Mouse (Mus musculus): Measurements from ENCODE around the gene Plac9a. TPM values are rescaled to one million over a fixed set of nuclear protein-coding genes. Genes with fewer than 3 reads are reported as not detected.
"Not testable (repeated sequence)": the region's sequence is repeated elsewhere in the genome, so short reads cannot be mapped to it uniquely, and the experiment has no call there.

Gene Plac9a
- polyA plus RNA-seq, 1 experiment from 2014 or later: not detected

DNA sequence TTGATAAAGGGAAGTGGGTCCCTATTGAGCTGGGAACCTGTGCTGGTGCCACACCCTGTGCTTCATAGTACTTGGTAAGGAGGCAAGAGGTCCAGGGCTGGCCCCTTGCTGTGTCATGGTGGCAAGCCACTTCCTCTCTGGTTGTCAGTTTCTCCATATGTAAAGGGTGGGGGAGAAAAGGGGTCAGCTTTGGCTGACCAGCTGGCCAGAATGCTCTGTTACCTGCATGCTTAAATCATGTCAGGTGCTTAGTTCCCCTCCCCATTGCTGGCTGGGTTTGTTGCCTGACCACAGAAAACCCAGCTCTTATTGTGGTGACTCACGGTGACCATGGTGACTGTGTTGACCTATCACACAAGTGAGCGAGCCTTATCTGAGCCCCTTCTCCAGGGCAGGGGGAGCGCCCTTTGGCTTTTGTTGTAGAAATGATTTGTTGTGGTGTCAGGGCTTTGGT lies 45.7 kb downstream of the Plac9a start:
- 75% methylated on average over 3 of the region's 3 CpGs for WGBS
- no peaks in the 10 kb centered on the region for H3K9me3 ChIP-seq (replicated peaks)
- no peak overlapping the region for H3K27ac ChIP-seq
- no peak overlapping the region for H3K4me3 ChIP-seq
- no peaks in the 10 kb centered on the region for H3K27me3 ChIP-seq
- ATAC-seq: no peak
- no peaks in the 10 kb centered on the region for H3K4me1 ChIP-seq
- H3K4me2 ChIP-seq: no peak overlapping the region
- no peaks in the 10 kb centered on the region for H3K36me3 ChIP-seq (ENCODE audit: poor library complexity, severe bottlenecking)
- no peak overlapping the region for H3K9ac ChIP-seq

- WGBS: 74% methylated on average over 8 of the region's 8 CpGs
- H3K27ac ChIP-seq: no peak overlapping the region
- no peaks in the 10 kb centered on the region for H3K9me3 ChIP-seq (replicated peaks)
- no peaks in the 10 kb centered on the region for H3K27me3 ChIP-seq
- H3K4me2 ChIP-seq: no peak overlapping the region
- H3K9ac ChIP-seq: no peak overlapping the region
- H3K4me3 ChIP-seq: no peak overlapping the region
- no peaks in the 10 kb centered on the region for H3K36me3 ChIP-seq (ENCODE audit: poor library complexity, severe bottlenecking)
- no peaks in the 10 kb centered on the region for H3K4me1 ChIP-seq
- ATAC-seq: no peak
These were observed 47.5 kb downstream of the Plac9a start for GRCm38 (mm10) chr14:25855241-25855885.

DNA sequence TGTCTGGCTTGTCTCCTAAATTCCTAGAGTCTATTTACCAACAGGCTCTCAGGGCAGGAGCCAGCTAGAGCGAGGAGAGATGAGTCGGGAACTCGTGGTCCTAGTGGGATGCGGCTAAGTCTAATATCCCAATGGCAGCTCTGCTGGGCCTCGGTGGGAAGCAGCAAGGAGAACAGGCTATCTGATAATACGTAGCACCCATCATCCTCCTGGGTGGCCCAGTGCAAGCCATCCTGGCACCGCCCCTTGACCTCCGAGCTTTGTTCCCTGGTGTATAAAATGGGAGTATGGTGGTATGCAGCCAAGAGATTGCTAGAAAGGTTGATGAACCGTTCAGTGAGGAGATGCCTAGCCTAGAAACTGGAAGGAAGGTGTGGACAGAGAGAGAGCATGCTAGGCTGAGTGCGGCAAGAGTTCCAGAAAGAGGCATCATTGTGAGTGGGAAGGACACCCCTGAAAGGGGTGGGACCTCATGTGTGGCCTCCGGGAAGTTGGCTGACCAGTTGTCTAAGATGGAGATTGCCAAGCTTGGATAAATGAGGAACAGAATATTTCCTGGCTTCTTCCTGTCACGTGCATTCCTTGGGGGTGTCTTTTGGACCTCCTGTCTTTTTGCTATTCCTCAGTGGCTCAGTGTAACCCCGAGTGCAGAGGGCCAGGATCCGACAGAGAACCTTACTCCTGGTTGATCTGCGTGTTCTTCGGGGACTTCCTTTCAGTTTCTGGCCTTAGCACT lies 49.0 kb downstream of the Plac9a start:
- 92% methylated on average over 16 of the region's 16 CpGs for WGBS
- H3K9me3 ChIP-seq (replicated peaks): no peaks in the 10 kb centered on the region
- no peak for ATAC-seq
- no peak overlapping the region for H3K4me3 ChIP-seq
- no peak overlapping the region for H3K9ac ChIP-seq
- no peaks in the 10 kb centered on the region for H3K4me1 ChIP-seq
- H3K4me2 ChIP-seq: no peak overlapping the region
- H3K27me3 ChIP-seq: no peaks in the 10 kb centered on the region
- H3K27ac ChIP-seq: no peak overlapping the region
- H3K36me3 ChIP-seq (ENCODE audit: poor library complexity, severe bottlenecking): no peaks in the 10 kb centered on the region

- Histone ChIP-seq H3K27ac (no peak overlapping the region), H3K27me3 (no peaks in the 10 kb centered on the region), H3K9ac (no peak overlapping the region), H3K36me3 (ENCODE audit: poor library complexity, severe bottlenecking) (no peaks in the 10 kb centered on the region), H3K4me1 (no peaks in the 10 kb centered on the region), H3K4me3 (no peak overlapping the region), H3K9me3 (replicated peaks) (no peaks in the 10 kb centered on the region), H3K4me2 (no peak overlapping the region)
- 81% methylated on average over 6 of the region's 6 CpGs for WGBS
- ATAC-seq: no peak
These were observed 49.6 kb downstream of the Plac9a start for GRCm38 (mm10) chr14:25853295-25853694.

DNA sequence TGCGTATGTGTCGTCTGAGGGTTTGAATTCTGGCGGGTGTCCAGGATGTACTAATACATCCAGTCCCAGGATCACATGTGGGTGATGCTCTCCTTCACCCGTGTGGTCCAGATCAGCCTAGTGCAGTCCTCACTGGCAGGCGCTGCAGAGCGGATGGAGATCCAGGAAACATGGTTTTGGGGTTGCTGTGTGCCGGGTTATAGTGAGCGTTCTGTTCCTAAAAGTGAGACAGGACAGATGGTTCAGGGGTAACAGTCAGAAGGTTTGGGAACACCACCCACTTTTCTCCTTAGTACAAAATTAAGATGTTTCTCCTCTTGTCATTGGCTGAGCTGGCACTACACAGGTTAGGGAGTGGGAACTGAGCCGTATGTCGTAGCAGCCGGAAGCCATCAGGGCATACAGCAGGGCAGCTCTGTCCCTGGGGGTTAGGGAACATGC lies 50.8 kb downstream of the Plac9a start:
- H3K4me3 ChIP-seq: no peak overlapping the region
- no peak overlapping the region for H3K27ac ChIP-seq
- ATAC-seq: no peak
- no peak overlapping the region for H3K9ac ChIP-seq
- no peaks in the 10 kb centered on the region for H3K27me3 ChIP-seq
- H3K36me3 ChIP-seq (ENCODE audit: poor library complexity, severe bottlenecking): no peaks in the 10 kb centered on the region
- no peak overlapping the region for H3K4me2 ChIP-seq
- H3K9me3 ChIP-seq (replicated peaks): no peaks in the 10 kb centered on the region
- H3K4me1 ChIP-seq: no peaks in the 10 kb centered on the region
- 87% methylated on average over 11 of the region's 11 CpGs for WGBS

- 80% methylated on average over 6 of the region's 6 CpGs for WGBS
- no peaks in the 10 kb centered on the region for H3K9me3 ChIP-seq (replicated peaks)
- no peak overlapping the region for H3K4me3 ChIP-seq
- no peak overlapping the region for H3K4me2 ChIP-seq
- no peak for ATAC-seq
- no peak overlapping the region for H3K27ac ChIP-seq
- no peaks in the 10 kb centered on the region for H3K36me3 ChIP-seq (ENCODE audit: poor library complexity, severe bottlenecking)
- H3K4me1 ChIP-seq: no peaks in the 10 kb centered on the region
- no peak overlapping the region for H3K9ac ChIP-seq
- H3K27me3 ChIP-seq: 0 out of 2 replicates have a peak, but pooled peaks cover under 1% of the 10 kb centered on the region
These were observed 51.7 kb downstream of the Plac9a start for GRCm38 (mm10) chr14:25851189-25851588.

DNA sequence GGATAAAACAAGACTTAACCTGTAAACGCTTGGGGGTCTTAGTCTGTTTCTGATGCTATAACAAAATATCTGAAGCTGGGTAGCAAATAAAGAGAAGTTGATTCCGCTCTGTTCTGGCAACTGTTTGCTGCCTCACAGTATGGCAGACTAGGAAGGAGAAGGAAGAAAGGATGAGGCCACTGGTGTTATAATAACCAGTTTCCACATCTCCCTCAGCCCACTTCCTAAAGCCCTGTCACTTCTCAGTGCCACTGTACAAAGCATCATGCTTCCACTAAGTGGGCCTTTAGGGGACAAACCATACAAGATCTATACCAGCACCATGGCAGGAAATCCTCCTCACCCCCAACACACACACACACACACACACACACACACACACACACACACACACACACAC lies 52.5 kb downstream of the Plac9a start:
- WGBS: 92% methylated on average over 2 of the region's 2 CpGs
- no peak overlapping the region for H3K27ac ChIP-seq
- H3K36me3 ChIP-seq (ENCODE audit: poor library complexity, severe bottlenecking): no peaks in the 10 kb centered on the region

DNA sequence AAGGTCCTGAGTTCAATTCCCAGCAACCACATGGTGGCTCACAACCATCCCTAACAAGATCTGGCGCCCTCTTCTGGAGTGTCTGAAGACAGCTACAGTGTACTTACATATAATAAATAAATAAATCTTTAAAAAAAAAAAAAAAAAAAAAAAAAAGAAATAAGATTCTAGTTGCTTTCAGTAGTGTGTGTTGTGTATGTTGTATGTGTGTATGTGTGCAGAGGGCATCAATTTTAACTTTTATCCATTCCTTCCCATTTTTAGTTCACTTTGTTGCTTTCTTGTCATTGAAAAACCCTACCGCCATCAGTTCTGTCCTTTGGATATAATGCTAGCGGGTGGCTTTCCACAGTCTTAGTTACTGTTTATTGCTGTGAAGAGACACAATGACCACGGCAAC lies 54.2 kb downstream of the Plac9a start:
- peaks cover 17% of the 10 kb centered on the region for H3K27me3 ChIP-seq
- not testable (repeated sequence) for H3K4me3 ChIP-seq; H3K27ac ChIP-seq; H3K4me1 ChIP-seq; H3K4me2 ChIP-seq; ATAC-seq; H3K9me3 ChIP-seq (replicated peaks); H3K9ac ChIP-seq; H3K36me3 ChIP-seq (ENCODE audit: poor library complexity, severe bottlenecking)
- 88% methylated on average over 3 of the region's 4 CpGs for WGBS

More for the DNA sequence above, 52.5 kb downstream of the Plac9a start:
- H3K4me2 ChIP-seq: no peak overlapping the region
- ATAC-seq: no peak
- no peak overlapping the region for H3K4me3 ChIP-seq
- H3K9ac ChIP-seq: no peak overlapping the region
- peaks cover 7% of the 10 kb centered on the region; the same call in 1 of the 2 replicates for H3K27me3 ChIP-seq
- no peaks in the 10 kb centered on the region for H3K4me1 ChIP-seq
- no peaks in the 10 kb centered on the region for H3K9me3 ChIP-seq (replicated peaks)

DNA sequence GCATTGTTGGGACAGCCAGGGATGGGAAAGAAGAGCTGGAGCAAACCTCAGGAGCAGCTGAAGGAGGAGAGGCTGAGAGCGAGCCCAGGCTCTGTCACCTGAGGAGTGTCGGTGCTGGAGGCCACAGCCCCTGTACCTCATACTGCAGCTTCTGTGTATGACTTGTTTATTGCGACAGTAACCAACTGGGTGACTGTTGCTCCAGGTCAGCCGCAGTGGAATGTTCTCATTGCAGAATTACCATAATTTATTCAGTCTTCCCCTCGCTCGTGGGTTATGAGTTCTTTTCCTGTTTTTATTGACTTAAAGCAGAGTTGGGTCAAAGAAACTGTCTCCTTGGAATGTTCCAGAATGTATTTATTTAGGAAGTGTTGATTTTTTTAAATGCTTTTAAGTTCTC lies 54.7 kb downstream of the Plac9a start:
- Histone ChIP-seq H3K4me1 (no peaks in the 10 kb centered on the region), H3K27ac (no peak overlapping the region)
- 88% methylated on average over 6 of the region's 6 CpGs for WGBS

DNA sequence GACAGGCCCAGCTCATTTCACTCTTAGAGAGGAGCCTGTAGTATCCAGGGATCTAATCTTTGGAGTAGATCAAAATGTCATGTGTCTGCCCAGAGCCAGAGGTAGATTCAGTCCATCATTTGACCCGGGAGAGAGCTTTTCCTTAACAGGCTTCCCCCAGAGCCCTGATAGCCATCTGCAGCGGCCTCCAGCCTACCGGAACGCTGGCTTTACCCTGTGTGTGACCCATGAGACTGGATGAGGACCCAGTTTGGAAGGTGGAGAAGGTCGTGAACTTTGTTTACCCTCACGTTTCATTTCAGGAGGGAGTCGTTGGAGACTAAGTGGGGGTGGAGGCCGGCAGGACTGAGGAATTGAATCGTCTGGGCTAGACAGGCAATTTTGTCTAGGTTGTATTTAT lies 55.2 kb downstream of the Plac9a start:
- no peaks in the 10 kb centered on the region for H3K9me3 ChIP-seq (replicated peaks)
- no peak overlapping the region for H3K27ac ChIP-seq
- H3K9ac ChIP-seq: no peak overlapping the region
- H3K4me3 ChIP-seq: no peak overlapping the region
- peaks cover 28% of the 10 kb centered on the region for H3K27me3 ChIP-seq
- no peak overlapping the region for H3K4me2 ChIP-seq
- no peaks in the 10 kb centered on the region for H3K36me3 ChIP-seq (ENCODE audit: poor library complexity, severe bottlenecking)
- 67% methylated on average over 9 of the region's 9 CpGs for WGBS
- ATAC-seq: no peak
- H3K4me1 ChIP-seq: peaks cover 4% of the 10 kb centered on the region; the same call in 1 of the 2 replicates

More for the DNA sequence above, 54.7 kb downstream of the Plac9a start:
- Histone ChIP-seq H3K27me3 (peaks cover 22% of the 10 kb centered on the region), H3K36me3 (ENCODE audit: poor library complexity, severe bottlenecking) (no peaks in the 10 kb centered on the region), H3K9me3 (replicated peaks) (no peaks in the 10 kb centered on the region), H3K4me3 (no peak overlapping the region), H3K9ac (no peak overlapping the region), H3K4me2 (no peak overlapping the region)
- no peak for ATAC-seq

DNA sequence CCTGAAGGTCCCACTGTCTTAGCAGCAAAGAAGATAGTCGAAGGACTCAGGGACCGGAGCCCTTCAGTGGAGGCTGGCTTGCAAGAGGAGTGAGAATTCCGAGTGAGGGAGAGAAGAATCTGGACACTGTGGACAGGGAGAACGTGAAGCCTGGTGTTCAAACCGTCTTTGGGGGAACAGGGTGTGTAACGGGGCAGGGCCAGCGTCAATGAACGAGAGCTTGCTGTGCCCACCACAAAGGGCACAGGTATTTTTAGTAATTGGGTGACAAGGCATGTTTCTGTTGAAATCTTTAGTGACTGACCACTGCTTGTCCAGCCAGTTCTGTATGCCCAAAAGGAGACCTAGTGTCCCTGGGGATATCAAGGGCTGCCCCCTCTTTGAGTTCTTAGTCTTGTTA lies 56.4 kb downstream of the Plac9a start:
- 86% methylated on average over 8 of the region's 8 CpGs for WGBS
- peaks cover 39% of the 10 kb centered on the region for H3K27me3 ChIP-seq
- no peak overlapping the region for H3K4me3 ChIP-seq
- no peak overlapping the region for H3K4me2 ChIP-seq
- no peak overlapping the region for H3K27ac ChIP-seq
- no peak for ATAC-seq
- H3K4me1 ChIP-seq: peaks cover 15% of the 10 kb centered on the region
- no peak overlapping the region for H3K9ac ChIP-seq
- H3K36me3 ChIP-seq (ENCODE audit: poor library complexity, severe bottlenecking): no peaks in the 10 kb centered on the region
- no peaks in the 10 kb centered on the region for H3K9me3 ChIP-seq (replicated peaks)

DNA sequence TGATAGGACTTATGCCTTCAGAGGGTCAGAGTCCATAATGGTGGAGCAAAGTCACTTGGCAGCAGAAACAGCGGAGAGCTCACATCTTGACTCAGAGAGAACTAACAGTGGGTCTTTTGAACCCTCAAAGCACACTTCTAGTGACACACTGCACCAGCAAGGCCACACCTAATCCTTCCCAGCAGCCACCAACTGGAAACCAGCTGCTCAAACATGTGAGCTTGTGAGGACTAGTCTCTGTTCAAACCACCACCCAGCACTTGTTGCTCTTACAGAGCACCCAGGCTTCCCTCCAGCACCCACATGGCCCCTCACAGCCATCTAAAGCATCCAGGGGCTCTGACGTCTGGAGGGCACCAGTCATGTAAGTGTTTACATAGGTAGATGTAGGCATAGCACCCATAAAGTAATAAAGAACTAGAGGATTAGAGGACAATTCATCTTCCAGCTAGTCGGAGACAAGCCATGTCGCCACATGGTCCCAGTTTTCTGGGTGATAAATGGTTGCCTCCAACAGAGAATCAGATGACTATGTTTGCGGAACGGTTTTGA lies 57.0 kb downstream of the Plac9a start:
- H3K4me1 ChIP-seq: peaks cover 15% of the 10 kb centered on the region
- no peaks in the 10 kb centered on the region for H3K9me3 ChIP-seq (replicated peaks)
- 93% methylated on average over 6 of the region's 6 CpGs for WGBS
- H3K36me3 ChIP-seq (ENCODE audit: poor library complexity, severe bottlenecking): no peaks in the 10 kb centered on the region
- H3K4me2 ChIP-seq: no peak overlapping the region
- H3K27ac ChIP-seq: no peak overlapping the region
- H3K4me3 ChIP-seq: no peak overlapping the region
- no peak for ATAC-seq
- no peak overlapping the region for H3K9ac ChIP-seq
- H3K27me3 ChIP-seq: peaks cover 44% of the 10 kb centered on the region

Data from forebrain, embryonic 13.5 days (tissue).